In the genomic region with DNA sequence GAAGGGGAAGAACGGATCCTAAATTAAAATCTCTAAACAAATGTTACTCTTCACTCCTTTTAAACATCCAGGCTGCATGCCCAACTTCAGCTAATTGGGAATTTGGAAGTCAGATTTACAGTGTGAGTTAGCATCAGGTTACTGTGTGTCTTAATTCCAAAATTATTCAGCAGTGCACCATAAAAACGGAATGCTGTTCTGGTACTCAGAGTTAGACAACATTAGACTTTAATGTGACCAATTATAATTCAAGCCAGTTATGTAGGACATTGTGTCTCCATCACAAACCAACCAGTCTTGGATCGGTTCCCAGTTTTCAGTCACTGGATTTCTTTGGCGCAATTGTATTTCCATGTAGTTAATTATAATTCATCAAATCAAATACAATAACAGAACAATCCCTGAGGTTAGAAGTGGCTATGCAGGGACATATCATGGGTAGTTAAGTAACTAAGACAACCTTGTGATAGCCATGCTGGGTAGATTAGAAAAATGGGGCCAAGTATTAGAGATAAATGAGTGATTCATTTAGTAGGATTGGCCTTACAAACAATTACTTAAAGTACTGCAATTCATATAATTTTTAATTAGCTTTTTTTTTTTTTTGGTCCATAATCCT, we compare ENCODE assay signal across 8 mouse cellular contexts.
A peak's percentile ranks its signal among the peaks of the same experiment; 100 is the strongest.
DNase-seq lines count a peak whose midpoint lies in the region; ATAC-seq and TF ChIP-seq lines count a peak whose summit lies in the region.

No protein-coding gene starts in this region.

- H3K27ac ChIP-seq in forebrain, embryonic 15.5 days (replicated peaks), result no peak overlapping the region
- no peak overlapping the region for H3K27ac ChIP-seq in forebrain, embryonic 11.5 days (ENCODE audit: low read depth, low read length)
- H3K27ac ChIP-seq in lung, embryonic 14.5 days (ENCODE audit: low read depth), result no peak overlapping the region
- H3K27ac ChIP-seq in embryonic facial prominence, embryonic 15.5 days (replicated peaks), result no peak overlapping the region
- no peak overlapping the region for H3K27ac ChIP-seq in midbrain, embryonic 16.5 days (ENCODE audit: low read length)

- no peaks in the 10 kb centered on the region for H3K9me3 ChIP-seq in forebrain, embryonic 15.5 days
- no peaks in the 10 kb centered on the region for H3K9me3 ChIP-seq in forebrain, embryonic 11.5 days (ENCODE audit: control insufficient read depth, low read length)
- no peaks in the 10 kb centered on the region for H3K9me3 ChIP-seq in lung, embryonic 14.5 days (ENCODE audit: low read depth, low read length)
- H3K9me3 ChIP-seq in embryonic facial prominence, embryonic 15.5 days (replicated peaks), result no peaks in the 10 kb centered on the region
- H3K9me3 ChIP-seq in midbrain, embryonic 16.5 days (replicated peaks; ENCODE audit: control insufficient read depth, low read length, poor library complexity, severe bottlenecking), result no peaks in the 10 kb centered on the region

- 24% methylated on average over 4 of the region's 4 CpGs for WGBS in forebrain, embryonic 15.5 days
- 88% methylated on average over 4 of the region's 4 CpGs for WGBS in forebrain, embryonic 11.5 days
- WGBS in lung, embryonic 14.5 days, result 70% methylated on average over 4 of the region's 4 CpGs
- WGBS in embryonic facial prominence, embryonic 15.5 days, result 49% methylated on average over 4 of the region's 4 CpGs
- WGBS in midbrain, embryonic 16.5 days, result 61% methylated on average over 4 of the region's 4 CpGs

- no peaks in the 10 kb centered on the region for H3K36me3 ChIP-seq in forebrain, embryonic 15.5 days
- H3K36me3 ChIP-seq in forebrain, embryonic 11.5 days (ENCODE audit: control insufficient read depth, insufficient read depth, low read length), result no peaks in the 10 kb centered on the region
- H3K36me3 ChIP-seq in lung, embryonic 14.5 days (ENCODE audit: insufficient read depth), result no peaks in the 10 kb centered on the region
- H3K36me3 ChIP-seq in embryonic facial prominence, embryonic 15.5 days, result no peaks in the 10 kb centered on the region
- no peaks in the 10 kb centered on the region for H3K36me3 ChIP-seq in midbrain, embryonic 16.5 days (ENCODE audit: control insufficient read depth, insufficient read depth, low read length)

- no peak for DNase-seq in forebrain, embryonic 11.5 days (ENCODE audit: low spot score)
- DNase-seq in lung, embryonic 14.5 days, result peak; percentile 18
- DNase-seq in lung, adult 18-20 months, result no peak
- no peak for DNase-seq in ovary, postnatal 36 days (ENCODE audit: low spot score)
- DNase-seq in T-cell, adult 2 months (ENCODE audit: low spot score), result no peak

- no peaks in the 10 kb centered on the region for H3K27me3 ChIP-seq in forebrain, embryonic 15.5 days
- H3K27me3 ChIP-seq in forebrain, embryonic 11.5 days (ENCODE audit: control insufficient read depth, insufficient read depth, low read length), result no peaks in the 10 kb centered on the region
- H3K27me3 ChIP-seq in lung, embryonic 14.5 days (ENCODE audit: insufficient read depth, low read length), result no peaks in the 10 kb centered on the region
- H3K27me3 ChIP-seq in embryonic facial prominence, embryonic 15.5 days, result no peaks in the 10 kb centered on the region
- H3K27me3 ChIP-seq in midbrain, embryonic 16.5 days (ENCODE audit: control insufficient read depth, insufficient read depth, low read depth, low read length), result no peaks in the 10 kb centered on the region

- peaks cover 13% of the 10 kb centered on the region for H3K4me1 ChIP-seq in forebrain, embryonic 15.5 days
- no peaks in the 10 kb centered on the region for H3K4me1 ChIP-seq in forebrain, embryonic 11.5 days (replicated peaks; ENCODE audit: control insufficient read depth, insufficient read depth, low read length)
- no peaks in the 10 kb centered on the region for H3K4me1 ChIP-seq in lung, embryonic 14.5 days (ENCODE audit: insufficient read depth)
- H3K4me1 ChIP-seq in embryonic facial prominence, embryonic 15.5 days, result peaks cover 4% of the 10 kb centered on the region; the same call in 1 of the 2 replicates
- no peaks in the 10 kb centered on the region for H3K4me1 ChIP-seq in midbrain, embryonic 16.5 days (ENCODE audit: control insufficient read depth, insufficient read depth, low read length)

- no peak overlapping the region for H3K9ac ChIP-seq in forebrain, embryonic 15.5 days (replicated peaks)
- H3K9ac ChIP-seq in forebrain, embryonic 11.5 days (ENCODE audit: low read length), result no peak overlapping the region
- no peak overlapping the region for H3K9ac ChIP-seq in lung, embryonic 14.5 days
- no peak overlapping the region for H3K9ac ChIP-seq in embryonic facial prominence, embryonic 15.5 days
- H3K9ac ChIP-seq in midbrain, embryonic 16.5 days (ENCODE audit: low read depth, low read length), result no peak overlapping the region

- H3K4me2 ChIP-seq in forebrain, embryonic 15.5 days (replicated peaks), result no peak overlapping the region
- H3K4me2 ChIP-seq in forebrain, embryonic 11.5 days (ENCODE audit: low read depth, low read length, severe bottlenecking), result no peak overlapping the region
- H3K4me2 ChIP-seq in lung, embryonic 14.5 days, result no peak overlapping the region
- no peak overlapping the region for H3K4me2 ChIP-seq in embryonic facial prominence, embryonic 15.5 days (replicated peaks)
- H3K4me2 ChIP-seq in midbrain, embryonic 16.5 days (ENCODE audit: low read length), result no peak overlapping the region

- no peak overlapping the region for H3K4me3 ChIP-seq in forebrain, embryonic 15.5 days
- no peak overlapping the region for H3K4me3 ChIP-seq in forebrain, embryonic 11.5 days (ENCODE audit: low read depth, low read length)
- H3K4me3 ChIP-seq in lung, embryonic 14.5 days (ENCODE audit: low read depth, low read length), result no peak overlapping the region
- H3K4me3 ChIP-seq in embryonic facial prominence, embryonic 15.5 days (replicated peaks), result no peak overlapping the region
- H3K4me3 ChIP-seq in midbrain, embryonic 16.5 days (ENCODE audit: low read depth, low read length), result no peak overlapping the region

- ATAC-seq in forebrain, embryonic 15.5 days (replicated peaks), result peak; percentile 91
- no peak for ATAC-seq in forebrain, embryonic 11.5 days (replicated peaks; ENCODE audit: low FRiP score)
- no peak for ATAC-seq in lung, embryonic 14.5 days (ENCODE audit: insufficient read depth)
- peak; percentile 29; the same call in 1 of the 2 replicates for ATAC-seq in embryonic facial prominence, embryonic 15.5 days (ENCODE audit: insufficient number of reproducible peaks, low FRiP score, low TSS enrichment, low read depth)
- ATAC-seq in midbrain, embryonic 16.5 days, result peak; percentile 81

- no peak for TF ChIP-seq CTCF in lung, embryonic 14.5 days (IDR thresholded peaks at IDR 0.05; ENCODE audit: low read depth)

Comparison
In these comparisons a context has a peak if more than half of its experiments do, and no peak if none do; other contexts are left out.
1. ATAC-seq: peak in forebrain, embryonic 15.5 days (single experiment), embryonic facial prominence, embryonic 15.5 days (single experiment) and midbrain, embryonic 16.5 days (single experiment); none in forebrain, embryonic 11.5 days (single experiment) and lung, embryonic 14.5 days (single experiment).